Mouse (Mus musculus): Measurements from ENCODE around the gene Gmds.

DNA sequence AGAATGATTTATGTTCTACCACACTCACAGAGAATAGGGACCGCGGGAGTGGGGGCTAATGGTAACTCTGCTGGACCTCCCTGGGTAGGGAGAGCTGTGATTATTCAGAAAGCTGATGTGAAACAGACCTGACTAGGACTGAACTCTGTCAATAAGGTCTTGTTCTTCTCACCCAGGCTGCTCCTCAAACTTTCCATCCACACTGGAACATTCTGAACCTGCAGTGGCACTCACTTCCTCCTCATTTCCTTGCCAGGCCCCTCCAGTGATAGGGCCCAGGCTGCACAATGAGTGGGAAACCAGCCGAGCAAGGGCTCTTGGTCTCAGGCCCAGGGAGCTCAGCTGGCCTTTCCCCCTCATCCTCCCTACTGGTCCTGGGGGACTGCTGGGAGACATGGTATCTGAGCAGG, 102.3 kb downstream of the Gmds start:
- TF ChIP-seq CTCF (IDR thresholded peaks at IDR 0.05; ENCODE audit: low read depth, low read length) (no peak), POLR2A (IDR thresholded peaks at IDR 0.05; ENCODE audit: borderline replicate concordance, low read depth, low read length) (no peak)

All from bone marrow macrophage, adult 2 months (primary cell).